Mouse (Mus musculus) brain, embryonic 18.5 days (tissue): ENCODE measurements around the gene Olfr1098.

ENCODE experiments used
- DNase-seq: peaks from one replicate; pipeline ENCODE4 v3.0.0-alpha.2; 2012; ENCODE audit warnings: low read depth, low spot score

Olfr1098 gene

DNA sequence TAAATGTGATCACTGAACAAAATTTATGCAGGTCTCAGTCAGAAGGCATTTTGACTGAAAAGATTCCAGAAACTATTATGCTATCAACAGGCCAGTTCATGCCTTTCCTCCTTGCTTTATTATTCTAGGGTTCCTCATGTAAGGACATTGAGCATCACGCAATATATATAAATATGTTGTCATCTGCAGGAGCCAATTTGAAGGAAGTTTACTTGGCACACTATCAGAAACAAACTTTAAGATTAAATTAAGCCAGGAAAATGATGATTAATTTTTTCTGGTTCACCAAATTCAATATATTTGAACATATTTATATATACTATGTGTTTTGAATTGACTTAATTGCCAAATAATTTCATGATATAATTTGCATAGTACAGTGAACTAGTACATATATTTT lies at the start of gene Olfr1098:
TSS of gene Olfr1098 (minus strand) at position 101 of the 400 bp plus-strand sequence.
- no peak for DNase-seq

DNA sequence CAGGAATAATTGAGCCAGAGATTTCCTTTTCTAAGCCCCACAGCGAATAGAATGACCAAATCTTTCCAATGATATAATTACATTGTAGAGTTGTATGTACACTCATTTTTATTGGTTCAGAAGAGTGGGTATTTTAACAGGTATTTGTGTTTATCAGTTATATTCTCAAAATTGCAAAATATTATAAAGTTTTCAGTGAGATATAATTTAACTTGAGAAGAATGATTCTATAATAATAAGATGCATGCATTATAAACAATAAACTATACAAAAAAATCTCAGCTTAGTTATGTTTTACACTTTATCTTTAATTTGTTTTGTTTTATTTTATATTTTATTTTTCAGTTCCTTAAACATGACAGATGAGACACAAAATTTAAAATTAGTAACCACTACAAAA lies 36.2 kb upstream of the Olfr1098 start, which contains the start of gene Olfr1099:
TSS of gene Olfr1099 (minus strand) at position 101 of the 400 bp plus-strand sequence.
- no peak for DNase-seq

DNA sequence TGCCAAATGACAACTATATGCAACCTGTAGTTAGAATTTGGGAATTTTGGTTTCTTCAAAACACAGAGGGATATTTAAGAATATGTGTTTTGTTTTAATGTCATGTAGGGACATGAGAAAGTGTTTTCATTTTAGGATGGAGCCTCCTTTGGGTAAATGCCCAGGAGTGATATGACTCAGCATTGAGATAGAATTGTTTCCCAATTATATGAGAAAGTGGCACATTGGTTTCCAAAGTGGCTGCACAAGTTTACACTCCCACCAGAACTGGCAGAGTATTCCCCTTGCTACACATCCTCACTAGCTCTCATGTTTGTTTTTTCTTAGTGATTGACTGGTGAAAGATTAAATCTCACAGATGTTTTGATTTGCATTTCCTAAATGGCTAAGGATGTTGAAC lies 2.2 kb upstream of the Olfr1098 start:
- DNase-seq, result no peak

DNA sequence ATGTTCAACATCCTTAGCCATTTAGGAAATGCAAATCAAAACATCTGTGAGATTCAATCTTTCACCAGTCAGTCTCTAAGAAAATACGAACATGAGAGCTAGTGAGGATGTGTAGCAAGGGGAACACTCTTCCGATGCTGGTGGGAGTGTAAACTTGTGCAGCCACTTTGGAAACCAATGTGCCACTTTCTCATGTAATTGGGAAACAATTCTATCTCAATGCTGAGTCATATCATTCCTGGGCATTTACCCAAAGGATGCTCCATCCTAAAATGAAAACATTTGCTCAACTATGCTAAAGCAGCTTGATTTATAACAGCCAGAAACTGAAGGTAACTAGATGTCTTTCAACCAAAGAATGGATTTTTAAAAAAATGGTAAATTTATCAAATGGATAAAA lies 18.7 kb downstream of the Olfr1098 start:
- DNase-seq, result no peak

DNA sequence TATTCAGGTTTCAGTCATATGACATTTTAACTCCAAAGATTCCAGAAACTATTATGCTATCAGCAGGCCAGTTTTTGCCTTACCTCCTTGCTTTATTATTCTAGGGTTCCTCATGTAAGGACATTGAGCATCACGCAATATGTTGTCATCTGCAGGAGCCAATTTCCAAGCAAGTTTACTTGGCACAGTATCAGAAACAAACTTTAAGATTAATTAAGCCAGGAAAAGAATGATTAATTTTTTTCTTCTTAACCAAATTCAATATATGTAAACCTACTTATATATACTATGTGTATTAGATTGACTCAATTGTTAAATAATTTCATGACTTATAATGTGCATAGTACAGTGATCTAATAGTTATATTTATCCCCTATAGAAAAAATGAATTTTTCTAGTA lies 32.2 kb downstream of the Olfr1098 start, which contains the start of gene Olfr1097:
TSS of gene Olfr1097 (minus strand) at position 101 of the 400 bp plus-strand sequence.
- DNase-seq, result no peak

DNA sequence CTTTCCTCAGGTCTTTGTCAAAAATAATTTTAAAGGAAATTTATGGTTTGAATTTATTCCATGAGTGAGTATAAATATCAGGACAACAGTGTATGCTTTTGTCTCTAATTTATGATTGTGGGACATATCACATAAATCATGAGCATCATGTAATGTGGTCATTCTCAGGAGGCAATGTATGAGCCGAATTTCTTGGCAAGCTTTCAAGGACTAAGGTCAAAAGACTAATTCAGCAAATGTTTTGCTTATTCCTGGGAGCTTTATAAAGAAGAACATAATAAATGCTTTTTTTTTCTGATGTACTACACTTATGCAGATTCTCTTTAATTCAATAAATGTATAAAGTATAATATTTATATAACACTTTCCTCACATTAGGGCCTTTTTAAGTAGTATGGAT lies 49.6 kb downstream of the Olfr1098 start, which contains the start of gene Gm13723:
TSS of gene Gm13723 (minus strand) at position 101 of the 400 bp plus-strand sequence.
- no peak for DNase-seq
